Mouse (Mus musculus): ENCODE data around the gene Etfdh.
"Not testable (repeated sequence)": the region's sequence is repeated elsewhere in the genome, so short reads cannot be mapped to it uniquely, and the experiment has no call there.

Etfdh gene

GRCm38 (mm10) chr3:79576468-79576816, 52.9 kb downstream of the Etfdh start:
- no peak for DNase-seq

GRCm38 (mm10) chr3:79575576-79576467, 53.5 kb downstream of the Etfdh start:
- no peak for DNase-seq

GRCm38 (mm10) chr3:79574336-79574735, 55.0 kb downstream of the Etfdh start:
- no peak for DNase-seq

- DNase-seq: not testable (repeated sequence)
These were observed 55.9 kb downstream of the Etfdh start for GRCm38 (mm10) chr3:79573376-79573775.

GRCm38 (mm10) chr3:79572399-79572798, 56.9 kb downstream of the Etfdh start:
- no peak for DNase-seq

DNA sequence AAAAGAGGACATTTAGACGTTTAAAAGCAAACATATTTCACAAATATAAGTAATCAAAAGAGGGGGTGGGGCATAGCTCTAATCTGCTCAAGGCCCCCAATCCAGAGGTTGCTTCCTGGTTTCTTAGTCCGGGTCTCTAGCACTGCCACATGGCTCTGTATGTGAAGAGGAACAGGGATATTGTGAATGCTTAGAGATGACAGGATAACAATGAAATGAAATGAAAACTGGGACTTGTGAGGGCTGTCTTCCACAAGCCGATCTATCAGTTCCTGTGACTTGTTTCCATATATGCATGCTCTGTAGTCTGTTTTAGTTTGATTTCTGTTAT, 60.0 kb downstream of the Etfdh start:
- DNase-seq: no peak

- no peak for DNase-seq
These were observed 60.5 kb downstream of the Etfdh start for GRCm38 (mm10) chr3:79568629-79569350.

DNA sequence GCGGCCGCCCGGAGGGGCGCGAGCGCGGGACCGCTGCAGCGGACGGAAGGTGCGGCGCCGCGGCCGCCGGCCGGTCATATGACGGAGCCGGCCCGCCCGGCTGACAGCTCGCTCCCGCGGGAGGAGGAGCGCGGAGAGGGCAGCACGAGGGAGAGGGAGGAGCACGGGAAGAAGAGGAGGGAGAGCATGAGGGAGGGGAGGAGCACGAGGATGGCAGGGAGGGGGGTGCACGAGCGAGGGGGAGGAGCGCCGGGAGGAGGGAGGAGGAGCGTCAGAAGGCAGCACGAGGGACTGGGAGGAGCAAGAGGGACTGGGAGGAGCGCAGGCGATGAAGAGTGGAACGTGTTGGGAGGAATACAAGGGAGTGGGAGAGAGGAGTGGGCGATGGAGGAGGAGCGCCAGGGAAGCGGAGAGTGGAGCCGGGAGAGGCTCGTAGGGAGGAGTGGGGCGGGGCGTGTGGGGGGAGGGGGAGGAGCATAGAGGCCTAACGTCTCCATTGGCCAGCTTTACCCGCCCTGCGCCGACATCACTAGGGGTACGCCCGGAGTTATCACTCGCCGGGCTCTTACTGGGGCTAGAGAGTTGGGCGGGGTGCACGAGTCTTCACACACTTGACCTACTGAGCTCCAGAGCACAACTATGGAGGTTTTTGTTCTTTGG, 61.5 kb downstream of the Etfdh start, which contains the start of gene Fnip2:
TSS of gene Fnip2 (minus strand) at position 94 of the 660 bp plus-strand sequence.
- DNase-seq: peak; percentile 77

DNA sequence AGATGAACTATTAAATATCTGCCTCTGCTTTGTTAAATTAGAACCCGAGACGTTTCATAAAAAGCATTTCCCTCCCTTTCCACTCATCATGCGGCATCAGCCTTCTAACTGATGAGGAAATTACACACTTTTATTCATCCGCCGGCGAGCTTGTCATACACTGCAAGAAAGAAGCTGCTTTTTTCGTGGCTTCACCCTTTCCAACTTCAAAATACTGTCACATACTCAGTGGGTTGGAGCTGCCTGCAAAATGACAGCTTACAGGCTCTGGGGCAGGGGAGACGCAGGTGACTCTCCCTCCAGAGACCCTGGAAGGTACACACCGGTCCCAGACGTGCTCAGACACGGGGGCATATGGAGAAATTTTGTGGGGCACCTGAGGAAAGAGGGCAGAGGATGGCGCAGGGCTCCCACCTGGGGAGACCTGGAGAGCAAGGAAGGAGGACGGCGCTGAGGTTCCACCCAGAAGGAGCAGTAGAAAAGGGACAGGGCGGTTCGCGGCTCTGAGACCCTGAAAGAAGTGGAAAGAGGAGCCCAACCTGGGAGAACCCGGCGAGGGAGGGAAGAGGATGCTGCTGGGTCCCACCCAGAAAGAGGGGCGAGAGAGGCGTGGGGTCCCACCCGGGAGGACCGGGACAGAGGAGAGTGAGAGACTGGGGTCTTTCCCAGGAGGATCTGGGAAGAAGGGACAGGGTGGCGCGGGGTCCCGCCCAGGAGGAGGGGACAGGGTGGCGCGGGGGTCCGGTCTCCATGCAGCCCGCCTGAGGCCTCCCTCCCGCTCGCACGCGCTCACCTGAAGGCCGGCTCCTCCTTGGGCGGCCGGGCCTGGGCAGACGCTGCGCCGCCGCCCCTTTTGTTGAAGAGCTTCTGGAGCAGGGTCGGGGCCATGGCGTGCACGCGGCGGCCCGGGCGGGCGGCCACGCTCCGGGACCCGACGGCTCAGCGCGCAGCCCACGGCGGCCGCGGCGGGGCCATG, 62.3 kb downstream of the Etfdh start:
- peak; percentile 56 for DNase-seq

DNA sequence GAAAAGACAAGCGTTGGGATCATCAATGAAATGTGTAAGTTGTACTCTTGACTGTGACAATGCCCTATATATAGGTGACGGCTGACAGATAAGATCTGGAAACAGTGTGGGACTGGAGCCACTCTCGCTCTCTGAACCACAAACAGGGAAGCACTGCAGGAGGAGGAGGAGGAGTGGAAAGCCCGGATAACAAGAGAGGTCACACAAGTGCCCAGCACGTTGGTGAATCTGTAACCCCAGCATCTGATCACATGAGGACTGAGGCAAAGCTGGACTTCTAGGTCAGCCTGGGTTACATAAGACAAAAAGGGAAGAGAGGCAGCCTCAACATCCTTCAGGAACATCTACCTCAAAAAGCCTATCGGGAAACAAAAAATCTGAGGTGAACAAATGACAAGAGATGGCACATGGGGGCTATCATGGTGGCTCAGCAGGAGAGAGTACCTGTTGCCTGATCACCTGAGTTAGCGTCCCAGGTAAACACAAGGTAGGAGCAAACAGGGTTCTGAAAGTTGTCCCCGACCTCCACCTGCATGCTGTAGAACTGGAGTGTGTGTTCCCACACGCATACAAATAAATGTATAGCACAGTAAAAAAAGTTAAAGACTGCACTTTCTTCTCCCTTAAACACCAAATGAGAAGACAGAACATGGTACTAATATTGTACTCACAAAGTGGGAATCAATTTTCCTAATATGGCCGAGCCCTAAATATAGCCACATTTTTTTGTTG, 64.3 kb downstream of the Etfdh start:
- DNase-seq: no peak

- no peak for DNase-seq
These were observed 65.8 kb downstream of the Etfdh start for GRCm38 (mm10) chr3:79563511-79563910.

- no peak for DNase-seq
These were observed 67.2 kb downstream of the Etfdh start for GRCm38 (mm10) chr3:79561784-79562715.

DNA sequence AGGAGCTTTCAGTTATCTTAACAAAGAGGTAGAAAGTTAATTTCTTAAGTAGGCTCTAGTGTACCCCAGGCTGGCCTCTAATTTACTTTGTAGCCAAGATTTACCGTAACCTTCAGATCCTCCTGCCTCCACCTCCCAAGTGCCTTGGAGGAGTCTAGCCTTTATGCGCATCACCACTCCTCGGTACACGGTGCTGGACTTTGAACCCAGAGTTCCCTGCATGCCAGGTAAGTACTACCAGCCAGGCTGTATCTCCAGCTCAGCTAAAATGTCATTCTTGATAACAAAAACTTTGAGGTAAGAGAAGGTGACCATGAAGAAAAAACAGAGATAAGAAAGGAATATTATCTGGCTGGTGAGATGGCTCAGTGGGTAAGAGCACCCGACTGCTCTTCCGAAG, 68.7 kb downstream of the Etfdh start:
- no peak for DNase-seq

- no peak for DNase-seq
These were observed 69.6 kb downstream of the Etfdh start for GRCm38 (mm10) chr3:79559773-79560045.

- no peak for DNase-seq
These were observed 70.1 kb downstream of the Etfdh start for GRCm38 (mm10) chr3:79559021-79559772.

DNA sequence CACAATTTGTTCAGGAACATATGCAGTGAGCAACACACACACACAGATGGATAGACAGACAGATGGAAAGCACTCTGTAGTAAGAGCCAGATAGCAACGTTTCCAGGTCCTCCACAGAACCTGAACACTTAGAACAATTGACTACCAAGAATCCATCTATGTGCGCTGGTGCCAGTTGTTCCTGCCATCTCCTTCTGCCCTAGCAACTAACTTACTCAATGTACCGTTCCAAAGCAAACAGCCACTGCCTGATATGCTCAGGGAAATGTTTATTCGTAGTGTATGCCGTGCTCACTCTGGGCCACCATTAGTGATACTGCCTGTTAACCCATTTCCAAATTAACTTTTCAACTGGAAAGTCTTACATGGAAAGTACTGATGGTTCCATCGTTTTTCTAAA, 74.2 kb downstream of the Etfdh start:
- no peak for DNase-seq

All from thymus, postnatal 4 days (tissue).